15 mouse cellular contexts compared by ENCODE assay signal in the genomic region with DNA sequence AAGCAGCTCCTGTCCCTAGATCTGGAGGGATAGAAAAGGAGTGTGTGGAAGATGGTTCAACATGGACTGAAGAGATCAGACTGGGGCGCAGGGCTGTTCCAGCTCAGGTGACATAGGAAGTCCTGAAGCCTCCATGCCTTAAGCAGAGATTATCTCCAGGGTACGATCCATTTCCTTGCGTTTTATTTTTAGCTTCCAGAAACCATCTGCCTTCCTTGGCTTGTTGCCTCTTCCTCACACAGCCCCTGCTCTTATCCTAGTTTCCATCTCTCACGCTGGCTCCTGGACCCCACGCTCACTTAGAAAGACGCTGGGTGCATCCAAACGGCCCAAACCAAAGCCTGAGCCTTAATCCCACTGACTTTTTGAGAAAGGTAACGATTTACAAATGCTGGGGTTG.
A peak's percentile ranks its signal among the peaks of the same experiment; 100 is the strongest.
DNase-seq lines count a peak whose midpoint lies in the region; ATAC-seq and TF ChIP-seq lines count a peak whose summit lies in the region.
"Had no signal": no experiment of that assay in that cellular context is flagged by ENCODE, and none has a peak within 500 bp of the region (broad histone marks: within the 10 kb centered on the region; RNA-seq: fewer than 3 reads in every experiment).

No protein-coding gene starts in this region.

- peak; percentile 21; the same call in 1 of the 2 replicates for TF ChIP-seq POLR2A in cerebellum, adult 2 months (IDR thresholded peaks at IDR 0.05; ENCODE audit: borderline replicate concordance, insufficient read depth, low read length)

- H3K4me3 ChIP-seq in gastrocnemius, adult 2 months: no peak overlapping the region
- no peak overlapping the region for H3K4me3 ChIP-seq in cerebellum, adult 2 months (replicated peaks; ENCODE audit: insufficient read depth, low read depth, low read length)
- H3K4me3 ChIP-seq in intestine, embryonic 16.5 days (ENCODE audit: low read length): no peak overlapping the region
- H3K4me3 ChIP-seq: kidney, embryonic 15.5 days; lung, embryonic 15.5 days; midbrain, embryonic 15.5 days had no signal

- H3K9me3 ChIP-seq in intestine, embryonic 16.5 days (ENCODE audit: control insufficient read depth, low read length): no peaks in the 10 kb centered on the region
- H3K9me3 ChIP-seq: kidney, embryonic 15.5 days; lung, embryonic 15.5 days; midbrain, embryonic 15.5 days had no signal

- H3K36me3 ChIP-seq in intestine, embryonic 16.5 days (ENCODE audit: control insufficient read depth, insufficient read depth, low read length): no peaks in the 10 kb centered on the region
- H3K36me3 ChIP-seq: kidney, embryonic 15.5 days; lung, embryonic 15.5 days; midbrain, embryonic 15.5 days had no signal

- peaks cover 12% of the 10 kb centered on the region for H3K4me1 ChIP-seq in cerebellum, adult 2 months (ENCODE audit: control insufficient read depth, insufficient read depth, low read length)
- peaks cover 14% of the 10 kb centered on the region for H3K4me1 ChIP-seq in intestine, embryonic 16.5 days (ENCODE audit: control insufficient read depth, insufficient read depth, low read length)

- no peak for DNase-seq in gastrocnemius, adult 2 months
- DNase-seq in gastrocnemius, postnatal 25 days: no peak
- peak; percentile 10 for DNase-seq in right cerebral cortex, adult 18-20 months
- DNase-seq in right cerebral cortex, postnatal 25 days: no peak
- DNase-seq in cerebellum, adult 2 months: peak; percentile 51 to 71
- DNase-seq: adrenal gland, postnatal 10 days; heart, postnatal 14 days; thymus, postnatal 14 days had no signal

- ATAC-seq in intestine, embryonic 16.5 days: no peak
- ATAC-seq in inflammation-experienced regulatory T-cells, adult 6 months: no peak
- ATAC-seq: hindbrain, embryonic 16.5 days; midbrain, embryonic 15.5 days had no signal

- H3K27ac ChIP-seq in gastrocnemius, adult 2 months: peak overlapping the region; percentile 73
- peak overlapping the region; percentile 58; the same call in 1 of the 2 replicates for H3K27ac ChIP-seq in cerebellum, adult 2 months (ENCODE audit: insufficient read depth, low read length)
- 0 out of 2 replicates have a peak overlapping the region, but pooled peaks have one; percentile 16 for H3K27ac ChIP-seq in intestine, embryonic 16.5 days (ENCODE audit: low read length)
- H3K27ac ChIP-seq: lung, embryonic 15.5 days; midbrain, embryonic 15.5 days had no signal

- H3K4me2 ChIP-seq in intestine, embryonic 16.5 days (ENCODE audit: low read depth, low read length): no peak overlapping the region
- H3K4me2 ChIP-seq: kidney, embryonic 15.5 days; liver, embryonic 11.5 days; lung, embryonic 15.5 days; midbrain, embryonic 15.5 days had no signal

- H3K27me3 ChIP-seq in cerebellum, adult 2 months (ENCODE audit: control insufficient read depth, insufficient read depth, low read length): no peaks in the 10 kb centered on the region
- no peaks in the 10 kb centered on the region for H3K27me3 ChIP-seq in intestine, embryonic 16.5 days (replicated peaks; ENCODE audit: control insufficient read depth, insufficient read depth, low read length)
- H3K27me3 ChIP-seq: kidney, embryonic 15.5 days; lung, embryonic 15.5 days; midbrain, embryonic 15.5 days had no signal

- TF ChIP-seq CTCF in gastrocnemius, adult 2 months (IDR thresholded peaks at IDR 0.05): no peak
- TF ChIP-seq CTCF in cerebellum, adult 2 months (IDR thresholded peaks at IDR 0.05; ENCODE audit: borderline replicate concordance, insufficient read depth, low read depth, low read length): no peak

- no peak overlapping the region for H3K9ac ChIP-seq in intestine, embryonic 16.5 days (ENCODE audit: low read depth, low read length)
- H3K9ac ChIP-seq: kidney, embryonic 15.5 days; lung, embryonic 15.5 days; midbrain, embryonic 15.5 days had no signal

- 10% methylated on average over 8 of the region's 8 CpGs for WGBS in cerebellum, adult 2 months
- WGBS in intestine, embryonic 16.5 days: 50% methylated on average over 8 of the region's 8 CpGs

- intact Hi-C loops in gastrocnemius, adult 2 months (cut with DNase I): no loop called here

Comparison
In these comparisons a context has a peak if more than half of its experiments do, and no peak if none do; other contexts are left out.
1. DNase-seq: peak in right cerebral cortex, adult 18-20 months (single experiment) and cerebellum, adult 2 months (2 of 2); none in gastrocnemius, adult 2 months (single experiment), gastrocnemius, postnatal 25 days (single experiment) and right cerebral cortex, postnatal 25 days (single experiment).
2. H3K27ac ChIP-seq: peak in every context shown above with its lines; median percentile 73 in gastrocnemius, adult 2 months; 58 in cerebellum, adult 2 months; 16 in intestine, embryonic 16.5 days.